Mouse (Mus musculus): Measurements from ENCODE around the gene Rpl15. TPM values are rescaled to one million over a fixed set of nuclear protein-coding genes. Genes with fewer than 3 reads are reported as not detected.

Rpl15 gene
- 214 and 220 TPM in 2 replicates for polyA plus RNA-seq (2012)

DNA sequence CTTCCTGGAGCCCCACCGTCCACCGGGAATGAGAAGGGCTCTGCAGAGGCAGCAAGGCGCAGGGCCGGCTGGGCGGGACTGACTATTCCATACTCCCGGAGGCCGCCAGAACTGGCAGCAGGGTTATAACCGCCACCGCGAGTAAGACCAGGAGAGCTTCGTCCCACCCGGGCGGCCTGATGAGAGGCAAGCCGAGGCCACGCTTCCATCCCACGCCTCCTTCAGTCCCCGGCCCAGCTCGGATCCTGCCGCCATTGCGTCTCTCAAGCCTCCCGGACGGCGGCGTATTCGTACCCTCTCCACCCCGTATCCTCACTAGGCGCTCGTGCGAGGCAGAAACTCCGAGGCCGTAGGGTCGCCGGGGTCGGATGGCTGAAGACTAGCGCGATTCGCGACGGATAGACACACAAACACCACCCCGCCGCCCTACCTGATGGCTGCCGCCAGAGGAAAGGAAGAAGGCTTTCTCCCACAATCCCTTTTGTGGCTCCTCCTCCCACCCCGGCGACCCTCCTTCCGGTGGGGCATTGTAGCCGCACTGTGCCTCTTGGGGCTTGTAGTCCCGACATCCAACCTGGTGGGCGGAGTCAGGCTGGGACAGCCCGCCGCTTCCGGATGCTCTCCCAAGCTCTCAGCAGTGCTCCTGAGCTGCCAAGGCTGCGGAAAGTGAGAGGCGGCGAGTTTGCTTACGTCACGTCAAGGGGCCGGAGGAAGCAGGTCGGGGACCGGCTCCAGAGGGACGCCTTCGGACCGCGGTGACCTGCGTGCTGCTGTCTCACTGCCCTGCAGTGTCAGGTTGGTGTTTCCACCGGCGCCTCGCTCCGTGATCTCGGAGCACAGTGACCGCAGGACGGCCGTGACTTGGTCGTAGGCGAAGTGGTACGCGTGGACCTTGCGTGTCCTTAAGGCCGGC lies at the start of gene Rpl15, which contains the start of gene Nkiras1:
Gene Rpl15, minus strand, starts transcription at position 863 of the 913 bp plus-strand sequence.
Gene Nkiras1, plus strand, starts transcription at position 608 of the 913 bp plus-strand sequence.

GRCm38 (mm10) chr14:18238750-18239731 lies 32.1 kb downstream of the Rpl15 start, which contains the start of gene Nr1d2:
Gene Nr1d2 (minus strand): TSS chr14:18239127.

Other genes with a start within 250 kb of the Rpl15 start
- 4.8 and 6.1 TPM in 2 replicates for gene Nr1d2, start 32.3 kb downstream of the Rpl15 start, polyA plus RNA-seq (2012)
- gene Nkiras1, start 255 bp downstream of the Rpl15 start, polyA plus RNA-seq (2012) = 1.8 and 2.0 TPM in 2 replicates
- 57.1 and 67.4 TPM in 2 replicates for gene Ube2e1, start 60.5 kb upstream of the Rpl15 start, polyA plus RNA-seq (2012)